Mouse (Mus musculus) ovary, adult 18-20 months (tissue): ENCODE results near the gene Bcl2l14.
A peak's percentile ranks its signal among the peaks of the same experiment; 100 is the strongest.

ENCODE experiments used
- DNase-seq: peaks from one replicate; pipeline ENCODE4 v3.0.0; 2022; ENCODE audit warnings: low spot score, mixed read lengths

Bcl2l14 gene

DNA sequence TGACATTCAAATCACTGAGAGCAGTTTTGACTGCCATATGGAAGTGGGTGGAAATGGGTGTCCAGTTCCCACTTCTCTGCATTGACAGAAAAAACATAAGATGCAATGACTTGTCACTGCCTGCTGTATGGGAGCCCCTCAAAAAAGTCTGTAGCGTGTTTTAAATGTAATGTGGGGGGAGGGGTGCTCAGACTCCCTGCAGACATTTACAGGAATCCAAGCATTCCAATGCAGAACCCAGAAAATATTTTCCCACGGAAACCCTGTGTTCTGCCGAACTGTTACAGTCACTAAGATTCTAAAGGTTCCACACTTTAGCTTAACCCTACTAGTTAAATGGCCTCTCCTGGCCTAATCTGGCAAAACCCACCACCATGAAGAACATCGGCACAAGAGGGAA lies at the start of gene Bcl2l14:
Bcl2l14 (plus strand) TSS at position 301 of the 400 bp plus-strand sequence.
- DNase-seq, result no peak

DNA sequence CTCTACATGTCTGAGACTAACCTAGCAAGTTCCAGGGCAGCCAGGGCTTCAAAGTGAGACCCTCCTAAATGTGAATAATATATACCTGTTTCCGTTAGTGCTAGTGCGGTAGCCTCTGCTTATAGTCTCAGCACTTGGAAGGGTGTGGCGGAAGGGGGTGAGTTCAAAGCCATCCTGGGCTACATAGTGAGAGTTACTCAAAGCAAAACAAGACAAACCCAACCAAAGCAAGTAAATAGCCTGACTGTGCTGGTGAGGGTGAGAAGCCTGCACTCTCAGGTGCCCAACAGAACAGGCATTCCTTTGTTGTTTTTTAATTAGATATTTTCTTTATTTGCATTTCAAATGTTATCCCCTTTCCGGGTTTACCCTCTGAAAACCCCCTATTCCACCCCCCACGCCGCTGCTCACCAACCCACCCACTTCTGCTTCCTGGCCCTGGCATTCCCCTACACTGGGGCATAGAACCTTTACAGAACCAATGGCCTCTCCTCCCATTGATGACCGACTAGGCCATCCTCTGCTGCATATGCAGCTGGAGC lies 47.5 kb upstream of the Bcl2l14 start:
- DNase-seq, result no peak

DNA sequence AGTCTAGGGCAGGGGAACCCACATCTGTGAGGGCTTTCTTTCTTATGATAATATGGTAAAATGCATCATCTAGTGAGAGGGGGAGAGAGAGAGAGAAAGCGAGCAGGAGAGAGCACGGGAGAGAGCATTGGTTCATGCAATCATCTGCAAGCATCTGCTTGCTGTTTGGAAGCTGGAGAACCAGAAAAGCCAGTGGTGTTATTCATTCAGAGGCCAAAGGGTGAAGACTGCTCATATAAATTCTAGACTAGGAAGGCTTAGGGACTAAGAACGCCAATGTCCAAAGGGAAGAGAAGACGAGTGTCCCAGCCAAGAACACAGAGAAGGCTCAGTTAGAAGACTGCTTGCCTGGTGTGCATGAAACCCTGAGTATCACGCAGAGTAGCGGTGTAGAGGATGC lies 43.2 kb upstream of the Bcl2l14 start:
- no peak for DNase-seq

DNA sequence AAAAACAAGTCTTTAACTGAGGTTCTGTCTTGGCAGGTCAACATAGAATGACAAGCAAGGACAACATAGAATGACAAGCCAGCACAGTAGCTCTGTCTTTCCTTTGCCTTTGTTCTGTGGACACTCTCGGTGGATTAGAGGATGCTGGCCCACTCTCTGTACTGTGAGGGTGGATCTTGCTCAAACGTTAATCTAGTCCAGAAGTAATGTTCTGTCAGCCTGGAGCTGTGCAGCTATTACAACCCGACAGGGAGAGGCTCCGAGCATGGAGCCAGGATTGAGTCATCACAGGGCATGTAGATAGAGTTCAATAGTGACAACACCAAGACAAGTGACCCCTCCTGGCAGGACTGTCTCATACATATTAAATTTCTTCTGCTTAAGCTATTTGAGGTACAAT lies 42.4 kb upstream of the Bcl2l14 start:
- DNase-seq, result no peak

DNA sequence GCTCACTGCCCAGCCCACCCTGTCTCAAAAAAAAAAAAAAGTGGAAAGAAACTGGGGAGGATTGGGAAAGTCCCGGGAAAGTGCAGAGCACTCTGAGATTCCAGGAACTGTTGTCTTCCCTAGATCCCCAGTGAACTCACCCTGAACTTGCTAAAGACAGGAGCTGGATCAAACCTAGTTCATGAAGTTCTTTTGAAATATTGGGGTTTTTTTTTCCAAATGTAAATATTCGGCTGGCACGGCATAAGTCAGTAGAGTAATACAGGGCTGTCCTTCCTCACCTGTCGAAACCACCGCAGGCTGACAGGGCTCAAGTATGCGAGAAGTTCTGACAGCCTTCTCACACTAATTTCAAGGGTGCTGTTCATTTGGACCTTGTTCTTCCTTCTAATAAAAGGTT lies 38.5 kb upstream of the Bcl2l14 start:
- no peak for DNase-seq

DNA sequence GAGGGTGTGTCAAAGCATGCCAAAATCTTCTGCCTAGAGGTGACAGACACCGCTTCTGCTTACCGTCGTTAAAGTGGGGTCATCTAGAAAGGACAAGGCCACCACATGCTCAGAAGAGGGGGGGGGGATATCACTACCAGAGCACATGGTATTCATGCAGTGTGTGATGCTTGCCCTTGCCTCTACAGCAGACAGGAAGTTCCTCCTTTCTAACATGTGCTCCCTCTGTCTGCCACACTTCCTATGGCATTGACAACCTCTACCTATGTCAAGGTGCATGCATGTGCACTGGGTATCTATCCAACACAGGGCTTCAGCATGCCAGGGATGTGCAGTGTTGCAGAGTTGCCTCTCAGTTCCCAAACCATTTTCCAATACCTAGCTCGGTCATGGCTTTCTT lies 36.0 kb upstream of the Bcl2l14 start:
- DNase-seq, result no peak

DNA sequence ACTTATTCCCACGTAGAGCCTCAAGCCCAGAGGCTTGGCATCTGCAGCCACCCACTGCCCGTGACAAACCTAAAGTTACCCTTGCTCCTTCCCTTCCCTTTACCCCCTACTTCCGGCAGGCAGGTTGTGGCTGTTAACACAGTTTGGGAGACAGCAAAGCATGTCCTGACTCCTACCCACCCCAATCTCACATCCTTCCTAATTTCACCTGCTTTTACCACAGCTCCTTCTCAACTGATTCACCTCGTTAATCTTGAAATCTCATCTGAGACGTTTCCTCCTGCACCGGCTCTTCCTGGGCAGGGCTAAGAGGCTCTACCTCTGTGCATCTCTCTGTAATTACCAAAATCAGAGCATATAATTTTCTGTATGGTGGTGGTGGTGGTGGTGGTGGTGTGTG lies 31.5 kb upstream of the Bcl2l14 start:
- DNase-seq, result no peak

DNA sequence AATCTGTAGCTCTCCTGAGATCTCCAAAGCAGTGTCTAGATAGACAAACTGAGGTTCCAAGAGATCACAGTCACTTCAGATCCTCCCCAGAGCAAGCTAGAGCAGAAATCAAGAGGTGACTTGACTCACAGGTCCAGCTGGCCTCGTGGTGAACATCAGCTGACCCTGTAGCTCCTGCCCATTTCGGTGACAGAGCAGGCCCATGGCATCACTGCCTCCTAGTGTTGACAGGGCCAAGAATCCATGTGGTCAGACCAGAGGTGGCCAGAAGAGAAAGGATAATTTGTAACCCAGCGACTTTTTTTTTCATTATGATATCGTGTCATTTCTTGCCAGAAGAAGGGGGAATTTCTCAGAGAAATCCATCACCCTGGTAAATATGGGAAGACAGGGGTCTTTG lies 30.2 kb upstream of the Bcl2l14 start:
- DNase-seq, result no peak

DNA sequence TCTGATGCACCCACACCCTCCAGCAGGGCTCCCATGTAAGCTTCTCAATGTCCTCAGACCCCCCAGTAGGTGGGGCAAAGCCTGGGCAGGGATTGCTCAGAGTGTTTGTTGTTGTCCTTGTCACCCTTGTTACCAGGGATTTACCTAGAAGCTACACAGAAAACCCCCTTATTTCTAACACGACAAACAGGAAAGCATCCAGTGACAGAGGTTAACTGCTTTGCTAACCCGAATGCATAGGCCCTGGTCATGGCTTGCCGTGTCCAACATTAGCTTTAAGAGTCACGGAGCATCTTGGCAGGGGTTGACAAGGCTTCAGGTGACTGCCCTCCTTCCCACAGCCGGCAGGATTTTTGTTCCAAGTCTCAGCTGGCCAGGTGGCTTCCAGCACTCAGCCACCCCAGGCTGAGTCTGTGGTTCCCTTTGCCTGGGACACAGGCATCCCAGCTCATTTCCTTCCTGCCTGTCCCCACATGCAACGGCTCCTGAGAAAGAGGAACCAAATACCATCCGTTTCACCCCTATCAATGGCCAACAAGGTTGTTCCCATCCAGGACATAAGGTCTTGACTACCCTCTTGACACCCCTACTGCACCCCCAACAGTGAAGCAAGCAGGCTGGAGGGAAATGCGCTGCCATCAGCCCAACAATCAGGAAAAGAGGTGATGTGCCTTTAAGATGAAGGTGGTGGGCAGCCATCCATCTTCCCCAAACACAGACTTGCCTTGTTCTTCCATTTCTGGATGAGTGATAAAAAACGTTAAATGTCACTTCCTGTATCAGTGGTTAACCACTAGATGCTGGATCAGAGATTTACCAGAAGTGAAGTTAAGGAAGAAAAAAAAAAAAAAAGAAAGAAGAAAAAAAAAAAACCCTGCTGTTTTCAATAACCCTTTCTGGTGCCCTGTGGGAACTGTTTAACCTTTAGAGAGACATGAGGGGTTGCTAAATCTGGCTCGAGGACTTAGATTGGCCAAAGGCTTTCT lies 29.5 kb upstream of the Bcl2l14 start:
- DNase-seq, result no peak

DNA sequence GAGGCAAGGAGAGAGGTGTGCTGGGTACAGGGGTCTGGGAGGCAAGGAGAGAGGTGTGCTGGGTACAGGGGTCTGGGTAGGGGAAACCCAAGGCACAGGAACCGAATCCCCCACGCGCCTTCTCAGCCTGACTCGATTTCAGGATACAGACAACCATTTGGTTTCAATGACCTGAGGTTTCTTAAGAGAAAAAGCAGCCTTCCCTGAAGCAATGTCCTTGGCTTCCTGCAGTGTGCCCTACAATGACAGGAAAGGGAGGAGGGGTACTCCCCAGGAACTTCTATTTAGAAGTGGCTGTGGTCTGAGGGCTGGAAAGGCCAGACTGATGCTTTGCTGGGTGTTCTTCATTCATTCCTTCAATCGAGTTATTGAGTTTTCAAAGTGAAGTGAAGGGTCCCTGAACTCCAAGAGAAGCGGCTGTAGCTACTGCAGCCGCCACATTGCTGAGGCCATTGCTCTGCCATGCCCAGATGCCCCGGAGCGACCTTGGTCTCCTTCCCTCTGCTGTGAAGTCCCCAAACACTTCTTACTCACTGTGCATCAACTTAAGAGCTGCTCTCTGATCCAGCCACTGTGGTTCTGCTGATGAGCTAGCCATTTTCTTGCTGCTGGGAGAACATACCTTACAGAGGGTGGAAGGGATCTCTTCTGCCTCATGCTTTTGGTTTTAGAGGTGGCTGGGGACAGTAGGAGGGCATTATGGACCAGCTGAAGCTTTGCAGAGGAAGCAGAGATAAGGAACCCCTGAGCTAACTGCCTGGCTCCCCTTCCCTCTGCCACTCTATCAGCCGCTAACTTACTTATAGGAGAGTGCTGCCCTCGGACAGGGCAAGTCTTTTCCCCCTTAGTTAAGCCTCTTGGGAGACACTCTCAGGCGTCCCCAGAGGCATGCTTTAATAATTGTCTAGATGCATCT lies 28.5 kb upstream of the Bcl2l14 start:
- no peak for DNase-seq

DNA sequence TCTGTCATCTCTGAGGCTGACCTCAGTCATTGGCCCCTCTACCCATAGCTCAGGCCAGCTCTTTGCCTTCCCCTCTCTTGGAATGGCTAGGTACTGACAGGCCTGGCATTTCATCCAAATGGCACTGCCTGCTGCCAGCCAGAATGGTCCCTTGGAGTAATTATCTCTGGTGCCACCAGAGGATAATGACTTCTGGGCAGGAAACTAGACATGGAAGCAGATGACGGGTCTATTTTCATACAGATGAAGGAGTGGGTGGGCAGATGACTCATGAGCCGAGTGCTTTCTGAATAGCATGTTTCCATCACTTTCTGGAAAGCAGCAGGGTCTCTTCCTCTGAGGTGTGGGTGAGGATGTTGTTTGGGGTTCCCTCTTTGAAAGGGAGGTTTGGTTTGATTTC lies 23.2 kb upstream of the Bcl2l14 start:
- DNase-seq, result no peak

DNA sequence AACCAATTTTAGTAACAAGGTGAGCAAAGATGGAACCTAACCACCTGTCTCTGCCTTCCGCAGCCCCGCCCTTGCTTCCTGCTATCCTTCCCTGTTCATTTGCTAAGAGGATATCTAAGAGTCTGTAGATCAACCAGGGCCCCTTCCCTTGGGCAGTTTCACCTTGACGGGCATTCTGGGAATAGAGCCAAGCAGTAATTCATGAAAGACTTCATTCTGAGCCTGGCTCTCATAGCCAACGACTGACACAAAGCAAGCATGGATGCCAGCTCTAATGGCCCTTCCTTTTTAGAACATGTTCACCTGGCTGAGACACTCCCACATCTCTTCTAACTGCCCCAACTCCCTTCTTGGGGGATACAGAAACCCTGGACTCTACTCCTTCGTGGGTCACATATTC lies 18.9 kb upstream of the Bcl2l14 start:
- DNase-seq, result no peak

DNA sequence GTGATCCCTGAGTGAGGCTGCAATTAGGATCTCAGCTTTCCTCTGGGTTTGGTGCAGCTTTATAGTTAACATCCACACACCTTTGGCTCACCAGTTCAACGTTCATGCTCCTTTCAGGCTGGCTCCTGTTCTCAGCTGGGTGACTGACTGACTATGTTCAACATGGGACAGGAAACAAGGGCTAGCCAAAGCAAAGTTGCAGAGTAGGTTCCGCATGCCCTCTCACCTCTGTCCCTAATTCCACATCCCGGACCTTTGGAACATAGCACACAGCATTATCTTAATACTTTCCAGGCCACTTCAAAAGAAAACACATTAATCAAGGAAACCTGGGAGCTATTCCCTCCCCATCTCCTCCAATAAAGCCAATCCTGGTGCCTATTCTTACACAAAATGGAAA lies 18.3 kb upstream of the Bcl2l14 start:
- DNase-seq, result no peak

DNA sequence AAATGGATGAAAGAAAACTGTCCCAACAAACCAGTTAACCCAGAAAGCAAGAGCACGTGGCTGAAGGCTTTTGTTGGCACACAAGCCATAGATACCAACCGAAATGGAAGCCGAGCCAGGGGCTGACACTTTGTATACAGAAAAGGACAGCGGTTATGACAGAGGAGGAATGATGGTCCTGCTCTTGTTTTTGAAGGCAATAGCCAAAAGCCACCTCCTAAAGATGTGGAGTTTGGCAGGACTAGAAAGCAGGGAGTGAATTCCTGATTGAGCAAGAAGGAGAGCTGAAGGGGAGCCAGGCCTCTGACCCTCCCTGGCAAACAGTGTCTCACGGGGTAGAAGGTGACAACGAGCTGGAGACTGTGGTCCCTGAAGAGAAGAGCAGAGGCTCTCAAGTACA lies 14.7 kb upstream of the Bcl2l14 start:
- DNase-seq, result no peak

DNA sequence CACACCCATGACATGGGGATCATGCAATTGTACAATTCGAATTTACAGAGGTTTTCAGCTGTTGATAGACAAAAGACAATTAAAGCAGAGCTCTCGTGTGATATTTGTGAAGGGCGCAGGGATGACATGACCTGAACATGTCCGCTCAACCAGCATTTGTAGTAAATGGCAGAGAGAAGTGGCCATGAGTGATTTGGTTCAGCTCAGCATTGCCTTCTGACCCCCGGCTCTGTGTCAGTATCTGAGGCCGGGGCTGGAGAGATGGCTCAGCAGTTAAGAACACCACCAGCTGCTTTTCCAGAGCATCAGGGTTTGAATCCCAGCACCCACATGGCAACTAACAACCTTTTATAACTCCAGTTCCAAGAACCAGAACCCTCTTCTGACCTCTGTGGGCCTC lies 10.2 kb upstream of the Bcl2l14 start:
- no peak for DNase-seq

DNA sequence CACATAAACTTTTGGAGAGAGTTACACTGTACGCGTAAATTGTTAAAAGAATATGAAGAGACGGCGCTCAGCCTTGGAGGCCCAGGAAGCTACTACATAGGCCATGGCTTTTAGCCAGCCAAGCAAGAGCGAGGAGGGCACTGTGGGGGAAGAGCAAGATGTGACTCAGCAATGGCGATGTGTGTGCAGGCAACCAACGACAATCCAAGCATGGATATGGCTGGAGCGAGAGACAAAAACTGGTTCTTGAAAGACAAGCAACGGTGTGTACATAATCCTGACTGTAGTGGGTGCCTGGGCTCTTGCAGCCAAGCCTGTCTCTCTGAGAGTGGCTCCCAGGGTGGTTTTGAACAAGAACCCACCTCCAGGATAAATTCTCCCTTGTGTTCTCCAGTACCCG lies 8.7 kb upstream of the Bcl2l14 start:
- no peak for DNase-seq

DNA sequence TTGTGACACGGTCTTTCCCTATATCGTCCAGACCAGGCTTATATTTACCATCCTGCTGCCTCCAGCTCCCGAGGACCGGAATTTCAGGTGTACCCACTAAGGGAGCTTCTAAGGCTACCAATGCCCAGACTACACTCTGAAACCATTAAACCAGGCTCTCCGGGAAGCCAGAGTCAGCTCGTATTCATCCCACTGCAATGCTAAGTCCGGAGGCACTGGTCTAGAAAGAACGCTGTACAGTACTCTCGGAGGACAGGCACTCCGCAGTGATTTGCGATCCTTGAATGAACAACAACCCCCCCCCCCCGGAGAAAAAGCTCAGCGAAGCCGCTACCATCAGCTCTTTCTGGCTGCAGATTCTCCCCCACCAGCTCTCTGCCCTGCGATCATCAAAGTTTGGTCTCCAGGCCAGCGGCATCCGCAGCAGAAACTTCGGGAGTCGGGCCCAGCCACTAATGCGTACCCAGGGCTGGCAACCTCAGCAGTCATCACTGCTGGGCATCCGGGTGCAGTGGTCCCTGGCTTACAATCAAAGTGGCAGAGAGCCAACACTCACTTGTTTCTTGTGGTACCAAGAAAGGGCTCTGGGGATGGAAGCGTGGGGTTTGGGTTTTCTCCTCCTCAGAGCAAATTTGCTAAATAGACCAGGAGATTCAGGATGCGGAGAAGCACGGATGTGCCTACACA lies 7.6 kb upstream of the Bcl2l14 start:
- DNase-seq, result no peak

DNA sequence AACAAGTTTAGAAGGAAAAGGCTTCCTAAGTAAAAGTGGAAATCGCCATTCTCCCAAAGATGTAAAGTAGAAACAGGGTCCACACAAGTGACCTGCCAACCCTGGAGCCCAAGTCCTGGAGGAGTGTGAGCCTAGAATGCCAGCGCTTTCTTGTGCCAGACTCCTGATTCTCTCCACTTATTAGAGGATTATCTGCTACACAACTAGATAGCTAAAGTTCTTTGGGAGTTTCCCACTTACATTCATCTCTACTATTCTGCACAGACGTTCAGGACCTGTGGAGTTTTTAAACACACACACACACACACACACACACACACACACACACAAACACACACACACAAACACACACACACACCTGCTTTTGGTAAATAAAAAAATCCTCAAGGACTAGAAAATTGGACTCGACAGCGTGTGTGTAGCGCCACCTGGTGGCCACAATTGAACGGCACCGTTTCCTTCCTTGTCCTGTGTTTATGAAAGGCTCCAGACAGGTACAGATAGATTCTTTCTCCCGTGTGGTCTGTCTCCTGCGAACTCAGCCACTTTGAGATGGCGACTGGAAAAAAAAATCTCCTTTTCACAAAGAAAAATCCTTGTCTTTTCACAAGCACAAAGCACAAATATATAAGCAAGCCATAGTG lies 6.7 kb upstream of the Bcl2l14 start:
- DNase-seq, result peak; percentile 24

DNA sequence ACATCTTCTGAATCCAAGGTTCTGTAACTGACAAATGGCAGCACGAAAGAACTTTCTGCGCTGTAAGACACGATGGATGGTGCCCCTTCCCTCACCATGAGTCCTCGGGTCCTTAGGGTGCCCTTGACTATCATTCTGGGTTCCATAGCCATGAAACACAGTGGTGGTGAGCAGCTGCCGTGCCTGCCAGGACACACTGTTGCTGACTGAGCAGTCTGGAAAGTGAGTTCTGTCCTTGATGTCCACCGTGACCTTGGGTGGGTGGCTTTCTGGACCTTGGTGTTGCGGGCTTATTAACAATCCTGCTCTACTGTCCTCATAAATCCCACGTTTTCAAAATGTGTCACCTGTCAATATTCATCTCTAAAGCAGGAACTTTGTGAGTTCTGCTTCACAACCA lies 6.2 kb upstream of the Bcl2l14 start:
- no peak for DNase-seq

DNA sequence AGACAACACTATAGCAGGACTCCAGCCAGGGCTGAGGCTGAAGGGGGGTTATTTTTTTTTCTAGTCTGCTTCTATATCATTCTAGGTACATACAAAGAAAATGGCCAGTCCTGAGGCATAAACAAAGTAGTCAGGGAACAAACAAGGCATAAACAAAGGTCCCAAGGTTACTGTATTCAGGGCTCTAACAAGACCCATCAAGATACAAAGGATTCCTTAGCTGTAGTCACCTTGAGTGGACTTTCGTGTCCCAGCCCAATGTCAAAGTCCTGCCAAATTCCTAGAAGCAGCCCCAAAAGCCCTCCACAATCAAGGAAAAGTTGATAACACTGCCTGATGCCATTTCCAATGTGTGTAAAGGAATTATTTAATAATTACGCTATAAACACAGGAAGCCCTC lies 5.3 kb upstream of the Bcl2l14 start:
- DNase-seq, result no peak

DNA sequence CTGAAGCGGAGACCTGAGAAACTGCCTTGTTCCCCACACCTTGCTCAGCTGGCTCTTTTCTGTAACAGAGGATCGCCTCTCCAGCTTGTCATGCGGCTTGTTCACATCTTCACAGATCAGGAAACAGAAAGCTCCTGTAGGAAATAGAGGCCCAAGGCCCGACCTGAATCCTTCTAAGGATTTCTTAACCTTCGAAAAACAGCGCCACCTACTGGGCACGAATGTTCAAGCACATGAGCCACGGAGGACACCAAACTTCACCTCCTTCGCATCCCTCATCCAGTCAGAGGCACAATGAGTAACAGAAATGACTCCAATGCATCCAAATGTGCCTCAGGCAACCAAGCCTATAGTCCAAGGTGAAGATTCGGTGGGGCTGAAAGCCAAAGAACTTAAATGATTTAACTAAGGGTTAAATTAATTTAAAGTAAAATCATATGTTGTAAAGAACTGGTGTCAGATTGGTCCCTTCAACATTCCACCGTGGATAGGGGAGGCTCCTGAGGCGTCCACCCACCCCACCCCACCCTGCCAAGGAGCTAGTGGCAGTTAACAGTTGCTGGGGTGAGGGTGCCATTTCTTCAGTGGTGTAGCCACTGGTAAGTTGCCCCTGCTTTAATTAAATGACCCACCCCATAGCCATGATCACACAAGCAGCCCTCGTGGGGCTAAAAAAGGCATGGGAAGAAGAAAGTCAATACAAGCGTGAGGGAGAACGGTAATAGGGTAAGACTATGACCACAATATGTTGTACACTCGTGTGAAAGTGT lies 7.0 kb downstream of the Bcl2l14 start:
- DNase-seq, result no peak
